Mouse (Mus musculus) embryo, embryonic 9.5 days (tissue): Measurements from ENCODE around the gene Nat8f7.
"Not testable (repeated sequence)": the region's sequence is repeated elsewhere in the genome, so short reads cannot be mapped to it uniquely, and the experiment has no call there.

Experiments
- DNase-seq: peaks from one replicate; pipeline ENCODE4 v3.0.0-alpha.2; 2017; ENCODE audit errors: extremely low spot score

Nat8f7 gene

DNA sequence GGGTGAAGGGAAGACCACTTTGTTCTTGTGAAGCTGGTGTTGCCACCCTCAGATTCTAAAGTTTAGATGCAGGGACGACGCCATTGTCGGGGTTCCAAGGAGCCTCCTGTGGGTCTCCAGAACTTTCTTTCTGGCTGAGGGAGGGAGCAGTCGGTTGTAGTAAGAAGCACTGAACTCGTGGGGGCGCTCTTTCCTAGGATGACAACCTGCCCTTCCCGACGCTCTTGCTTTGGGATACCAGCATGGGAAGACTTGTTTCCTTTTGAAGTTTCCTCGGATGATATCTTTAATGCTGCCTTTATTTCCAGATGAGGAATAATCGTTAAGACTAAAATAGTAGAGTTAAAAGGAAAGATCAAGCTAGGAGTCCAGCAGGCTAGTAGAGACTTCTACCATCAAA, at the start of gene Nat8f7:
Nat8f7 (minus strand) TSS at position 101 of the 400 bp plus-strand sequence.
- DNase-seq, result not testable (repeated sequence)

DNA sequence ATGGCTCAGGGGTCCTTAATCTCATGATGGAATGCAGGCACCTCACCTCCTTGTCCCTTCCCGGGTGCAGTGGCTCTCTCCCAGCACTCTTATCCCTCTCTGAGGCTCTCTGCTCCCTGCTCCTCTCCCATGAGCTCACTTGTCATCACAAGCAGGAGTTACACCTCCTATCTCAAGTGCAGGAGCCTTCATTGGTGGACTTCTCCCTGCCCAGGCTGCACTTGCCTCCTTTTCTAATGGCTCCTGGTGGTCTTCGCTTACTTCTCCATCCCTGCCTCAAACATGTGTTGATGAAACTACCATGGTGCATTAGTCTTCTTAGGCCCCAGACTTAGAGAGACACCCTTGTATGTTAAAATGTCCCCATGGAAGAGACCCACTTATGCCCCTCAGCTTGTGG, 49.7 kb upstream of the Nat8f7 start:
- DNase-seq, result not testable (repeated sequence)

DNA sequence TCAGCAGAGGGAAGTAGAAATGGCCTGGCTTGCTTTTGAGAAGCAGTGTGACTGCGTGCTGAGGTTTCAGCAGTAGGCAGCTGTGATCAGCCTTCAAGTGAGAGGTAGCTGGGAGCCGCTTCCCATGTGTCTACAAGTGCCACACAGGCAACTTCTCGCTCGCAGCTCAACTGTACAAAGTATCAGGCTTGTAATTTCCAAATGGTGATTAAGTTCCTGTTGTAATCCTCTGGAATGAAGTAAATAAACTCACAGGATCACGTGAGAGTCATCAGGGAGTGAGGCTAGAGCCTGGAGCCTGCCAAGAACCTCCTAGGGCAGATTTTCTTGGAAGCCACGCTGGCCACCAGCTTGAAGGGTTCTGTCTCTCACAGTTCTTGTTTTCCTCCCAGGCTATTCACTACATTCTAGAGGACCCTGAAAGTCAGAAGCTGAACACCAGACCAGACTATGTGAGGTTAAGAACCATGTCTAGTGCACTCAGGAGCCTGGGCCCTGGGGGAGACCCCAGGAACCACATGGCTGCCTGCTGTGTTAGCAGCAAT, 42.8 kb upstream of the Nat8f7 start:
- DNase-seq, result not testable (repeated sequence)

DNA sequence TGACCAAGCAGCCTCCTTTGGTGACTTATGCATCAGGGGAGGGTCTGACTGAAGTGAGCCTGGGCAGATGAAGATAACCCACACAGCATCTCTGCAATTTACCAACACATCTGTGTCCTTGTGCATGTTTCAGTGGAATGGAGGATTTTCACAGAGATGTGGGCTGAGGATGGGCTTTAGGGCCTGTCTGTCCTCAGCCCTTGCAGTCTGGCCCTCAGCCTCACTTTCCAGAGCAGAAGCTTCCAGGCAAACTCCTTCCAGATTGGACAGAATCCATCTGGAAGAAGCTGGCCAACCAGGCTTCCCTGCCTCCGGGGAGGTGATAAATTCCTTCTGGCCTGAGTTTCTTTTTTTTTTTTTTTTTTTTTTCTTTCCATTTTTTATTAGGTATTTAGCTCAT, 3.4 kb downstream of the Nat8f7 start:
- not testable (repeated sequence) for DNase-seq

DNA sequence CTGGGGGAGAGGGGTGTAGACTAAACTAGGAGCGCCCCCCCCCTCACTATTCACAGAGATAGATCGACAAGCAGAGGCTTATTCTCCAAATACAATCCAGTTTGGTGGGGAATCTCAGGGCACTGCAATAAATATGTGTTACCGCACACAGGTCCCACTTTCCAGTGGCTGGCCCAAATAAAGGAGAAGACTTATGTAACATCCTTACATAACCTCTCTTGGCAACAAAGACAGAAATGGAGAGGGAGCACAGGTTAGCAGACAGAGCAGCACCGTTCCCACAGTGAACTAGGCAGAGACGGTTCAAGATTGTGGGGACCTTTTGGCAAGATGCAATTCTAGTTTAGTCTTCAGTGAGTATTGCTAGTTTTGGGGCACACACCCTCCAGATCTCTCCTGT, 3.8 kb downstream of the Nat8f7 start:
- not testable (repeated sequence) for DNase-seq

DNA sequence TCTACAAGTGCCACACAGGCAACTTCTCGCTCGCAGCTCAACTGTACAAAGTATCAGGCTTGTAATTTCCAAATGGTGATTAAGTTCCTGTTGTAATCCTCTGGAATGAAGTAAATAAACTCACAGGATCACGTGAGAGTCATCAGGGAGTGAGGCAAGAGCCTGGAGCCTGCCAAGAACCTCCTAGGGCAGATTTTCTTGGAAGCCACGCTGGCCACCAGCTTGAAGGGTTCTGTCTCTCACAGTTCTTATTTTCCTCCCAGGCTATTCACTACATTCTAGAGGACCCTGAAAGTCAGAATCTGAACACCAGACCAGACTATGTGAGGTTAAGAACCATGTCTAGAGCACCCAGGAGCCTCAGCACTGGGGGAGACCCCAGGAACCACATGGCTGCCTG, 11.1 kb downstream of the Nat8f7 start:
- DNase-seq, result not testable (repeated sequence)
